Mouse (Mus musculus): Measurements from ENCODE around the gene Fam71a. TPM values are rescaled to one million over a fixed set of nuclear protein-coding genes. Genes with fewer than 3 reads are reported as not detected.

The Fam71a gene
- polyA plus RNA-seq, 1 experiment from 2014 or later = not detected

DNA sequence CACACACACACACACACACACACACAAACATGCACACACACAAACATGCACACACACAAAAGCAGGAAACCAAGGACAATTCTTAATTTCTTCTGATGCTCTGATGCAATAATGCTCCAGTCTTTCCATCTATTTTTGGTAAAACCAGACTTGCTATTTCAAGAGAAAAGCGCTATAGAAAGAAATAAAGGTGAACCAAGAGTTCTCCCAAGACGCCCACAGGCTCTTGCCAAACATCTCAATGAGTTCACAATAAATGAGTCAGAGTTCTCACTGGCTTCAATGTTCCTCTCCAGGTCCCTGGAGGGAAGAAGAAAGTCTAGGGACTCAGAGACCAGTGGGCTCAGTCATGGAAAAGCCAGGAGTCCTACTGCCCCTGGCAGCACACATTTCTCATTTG is 40.9 kb downstream of the Fam71a start:
- 0 out of 2 replicates have a peak, but pooled peaks cover 3% of the 10 kb centered on the region for H3K4me1 ChIP-seq (ENCODE audit: control insufficient read depth, insufficient read depth, low read length)
- DNase-seq (ENCODE audit: low spot score) = no peak
- H3K9me3 ChIP-seq (ENCODE audit: control insufficient read depth, low read length) = no peaks in the 10 kb centered on the region
- no peak overlapping the region for H3K9ac ChIP-seq (ENCODE audit: low read depth, low read length)
- H3K27ac ChIP-seq (replicated peaks; ENCODE audit: low read depth, low read length) = no peak overlapping the region
- ATAC-seq (ENCODE audit: low read depth) = no peak
- no peak overlapping the region for H3K4me3 ChIP-seq (ENCODE audit: low read depth, low read length)
- 0 out of 2 replicates have a peak, but pooled peaks cover 4% of the 10 kb centered on the region for H3K27me3 ChIP-seq (replicated peaks; ENCODE audit: control insufficient read depth, insufficient read depth, low read length)
- no peaks in the 10 kb centered on the region for H3K36me3 ChIP-seq (ENCODE audit: control insufficient read depth, insufficient read depth, low read length)
- H3K4me2 ChIP-seq (ENCODE audit: low read depth, low read length) = no peak overlapping the region
- WGBS = 72% methylated on average over 2 of the region's 2 CpGs

DNA sequence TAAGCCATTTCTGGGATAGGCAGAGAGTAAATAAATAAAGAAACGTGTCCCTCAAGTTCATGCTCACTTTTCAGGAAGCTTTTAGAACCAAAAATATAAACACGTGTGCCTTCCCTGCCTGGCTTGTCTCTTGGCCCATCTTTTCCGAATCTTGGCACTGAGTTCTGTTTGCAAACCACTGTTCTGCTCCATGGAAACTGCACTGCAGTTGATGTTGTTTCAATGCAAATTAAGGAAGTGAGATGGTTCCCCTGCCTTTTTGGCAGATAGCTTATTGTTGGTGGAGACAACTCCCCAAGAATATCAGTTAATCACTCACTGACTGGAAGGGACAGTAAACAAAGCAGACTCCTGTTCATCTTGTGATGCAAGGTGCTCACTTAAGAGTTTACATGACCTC is 41.9 kb downstream of the Fam71a start:
- Histone ChIP-seq H3K4me2 (ENCODE audit: low read depth, low read length) (no peak overlapping the region), H3K4me1 (ENCODE audit: control insufficient read depth, insufficient read depth, low read length) (0 out of 2 replicates have a peak, but pooled peaks cover 3% of the 10 kb centered on the region), H3K27me3 (replicated peaks; ENCODE audit: control insufficient read depth, insufficient read depth, low read length) (0 out of 2 replicates have a peak, but pooled peaks cover 4% of the 10 kb centered on the region), H3K27ac (replicated peaks; ENCODE audit: low read depth, low read length) (no peak overlapping the region), H3K4me3 (ENCODE audit: low read depth, low read length) (no peak overlapping the region), H3K9ac (ENCODE audit: low read depth, low read length) (no peak overlapping the region), H3K9me3 (ENCODE audit: control insufficient read depth, low read length) (no peaks in the 10 kb centered on the region), H3K36me3 (ENCODE audit: control insufficient read depth, insufficient read depth, low read length) (no peaks in the 10 kb centered on the region)
- ATAC-seq (ENCODE audit: low read depth) = no peak
- no peak for DNase-seq (ENCODE audit: low spot score)
- 63% methylated on average over 3 of the region's 3 CpGs for WGBS

DNA sequence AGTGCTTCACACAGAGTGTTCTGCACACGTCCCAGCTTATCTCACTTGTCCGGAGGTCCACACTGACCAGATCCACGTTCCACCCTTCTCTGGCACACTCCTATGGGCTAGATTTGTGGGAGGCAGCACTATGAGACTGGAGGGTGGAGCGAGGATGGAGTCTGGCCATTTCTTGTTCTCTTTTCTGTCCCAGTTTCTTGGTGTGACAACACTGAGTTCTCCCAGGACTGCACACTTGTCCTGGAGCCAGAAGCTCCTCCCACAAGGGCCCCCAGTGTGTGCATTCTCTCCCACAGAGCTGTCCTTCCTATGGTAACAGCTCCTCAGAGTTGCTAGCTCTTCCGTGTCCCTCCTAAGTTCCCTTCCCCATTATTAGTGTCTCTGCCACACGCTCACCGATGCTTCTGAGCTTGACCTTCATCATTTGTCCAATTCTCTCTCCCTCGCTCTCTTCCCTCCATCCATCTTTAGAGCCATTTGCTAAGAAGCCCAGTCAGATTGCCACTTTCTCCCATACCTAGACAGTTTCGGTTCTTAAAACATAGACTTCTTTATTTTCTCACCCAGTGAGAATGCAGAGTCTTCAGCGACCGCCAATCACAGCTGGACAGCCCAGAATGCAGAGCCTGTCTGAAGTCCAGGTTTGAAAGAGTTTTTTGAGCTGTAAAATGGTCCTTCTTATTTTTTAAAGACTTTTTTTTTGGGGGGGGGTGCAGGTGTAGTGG is 48.9 kb downstream of the Fam71a start:
- no peak for ATAC-seq (ENCODE audit: low read depth)
- Histone ChIP-seq H3K9me3 (ENCODE audit: control insufficient read depth, low read length) (no peaks in the 10 kb centered on the region), H3K4me1 (ENCODE audit: control insufficient read depth, insufficient read depth, low read length) (no peaks in the 10 kb centered on the region), H3K36me3 (ENCODE audit: control insufficient read depth, insufficient read depth, low read length) (no peaks in the 10 kb centered on the region), H3K4me2 (ENCODE audit: low read depth, low read length) (no peak overlapping the region), H3K27me3 (replicated peaks; ENCODE audit: control insufficient read depth, insufficient read depth, low read length) (no peaks in the 10 kb centered on the region), H3K27ac (replicated peaks; ENCODE audit: low read depth, low read length) (no peak overlapping the region), H3K9ac (ENCODE audit: low read depth, low read length) (no peak overlapping the region), H3K4me3 (ENCODE audit: low read depth, low read length) (no peak overlapping the region)
- no peak for DNase-seq (ENCODE audit: low spot score)
- 74% methylated on average over 11 of the region's 11 CpGs for WGBS

DNA sequence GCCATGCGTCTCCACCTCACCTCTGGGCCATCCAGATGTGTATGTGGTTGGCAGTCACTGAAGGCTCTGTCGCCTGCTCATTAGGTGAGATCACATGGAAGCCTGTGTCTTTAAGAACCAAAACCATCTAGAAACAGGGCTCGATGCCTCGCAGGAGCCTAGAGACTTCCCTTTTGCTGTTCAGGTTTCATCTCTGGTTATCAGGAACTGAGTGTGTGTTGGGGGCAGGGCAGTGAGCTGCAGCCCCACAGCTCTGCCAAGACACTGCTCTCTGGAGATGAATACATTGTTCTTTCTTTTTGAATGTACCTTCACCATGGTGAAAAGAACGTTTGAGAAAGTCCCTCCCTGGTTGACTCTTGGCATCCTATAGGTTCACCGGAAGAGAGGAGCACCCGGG is 49.7 kb downstream of the Fam71a start:
- no peak overlapping the region for H3K27ac ChIP-seq (replicated peaks; ENCODE audit: low read depth, low read length)
- no peak overlapping the region for H3K4me2 ChIP-seq (ENCODE audit: low read depth, low read length)
- H3K4me3 ChIP-seq (ENCODE audit: low read depth, low read length) = no peak overlapping the region
- DNase-seq (ENCODE audit: low spot score) (no peak), ATAC-seq (ENCODE audit: low read depth) (no peak)
- H3K36me3 ChIP-seq (ENCODE audit: control insufficient read depth, insufficient read depth, low read length) = no peaks in the 10 kb centered on the region
- H3K9me3 ChIP-seq (ENCODE audit: control insufficient read depth, low read length) = no peaks in the 10 kb centered on the region
- WGBS = 65% methylated on average over 7 of the region's 7 CpGs
- no peaks in the 10 kb centered on the region for H3K27me3 ChIP-seq (replicated peaks; ENCODE audit: control insufficient read depth, insufficient read depth, low read length)
- H3K4me1 ChIP-seq (ENCODE audit: control insufficient read depth, insufficient read depth, low read length) = no peaks in the 10 kb centered on the region
- H3K9ac ChIP-seq (ENCODE audit: low read depth, low read length) = no peak overlapping the region

Other genes starting within 250 kb of the Fam71a start
- 37.4 and 41.5 TPM in 2 replicates for gene Angel2, start 239.7 kb downstream of the Fam71a start, polyA plus RNA-seq (2014; fragmentation: Nextera tagmentation; extraction: Ambion mirVana)
- 66.4 and 73.7 TPM in 2 replicates for gene Vash2, start 185.5 kb downstream of the Fam71a start, polyA plus RNA-seq (2014; fragmentation: Nextera tagmentation; extraction: Ambion mirVana)
- gene Flvcr1, start 138.7 kb downstream of the Fam71a start, polyA plus RNA-seq (2014; fragmentation: Nextera tagmentation; extraction: Ambion mirVana) = 7.3 and 8.2 TPM in 2 replicates
- gene Spata45, start 128.2 kb downstream of the Fam71a start, polyA plus RNA-seq (2014; fragmentation: Nextera tagmentation; extraction: Ambion mirVana) = not detected in 2 replicates
- 12.9 and 14.7 TPM in 2 replicates for gene Tatdn3, start 101.9 kb downstream of the Fam71a start, polyA plus RNA-seq (2014; fragmentation: Nextera tagmentation; extraction: Ambion mirVana)
- gene Nsl1, start 101.8 kb downstream of the Fam71a start, polyA plus RNA-seq (2014; fragmentation: Nextera tagmentation; extraction: Ambion mirVana) = 8.8 and 9.3 TPM in 2 replicates
- 6.1 and 7.0 TPM in 2 replicates for gene Batf3, start 67.0 kb downstream of the Fam71a start, polyA plus RNA-seq (2014; fragmentation: Nextera tagmentation; extraction: Ambion mirVana)
- 4.3 and 4.9 TPM in 2 replicates for gene Atf3, start 53.2 kb upstream of the Fam71a start, polyA plus RNA-seq (2014; fragmentation: Nextera tagmentation; extraction: Ambion mirVana)
- 138 and 141 TPM in 2 replicates for gene Nenf, start 153.4 kb upstream of the Fam71a start, polyA plus RNA-seq (2014; fragmentation: Nextera tagmentation; extraction: Ambion mirVana)
- 16.4 and 18.2 TPM in 2 replicates for gene Tmem206, start 161.1 kb upstream of the Fam71a start, polyA plus RNA-seq (2014; fragmentation: Nextera tagmentation; extraction: Ambion mirVana)
- gene Ppp2r5a, start 238.5 kb upstream of the Fam71a start, polyA plus RNA-seq (2014; fragmentation: Nextera tagmentation; extraction: Ambion mirVana) = 27.3 and 34.6 TPM in 2 replicates